Mouse (Mus musculus) cerebellum, postnatal 10 days (tissue): ENCODE results near the gene Cecr2.
"Not testable (repeated sequence)": the region's sequence is repeated elsewhere in the genome, so short reads cannot be mapped to it uniquely, and the experiment has no call there.

ENCODE experiments used
- DNase-seq, 2 experiments: peaks; one replicate each; pipeline ENCODE4 v3.0.0; 2021; ENCODE audit warnings: mixed read lengths in 2 of 2

Cecr2 gene

DNA sequence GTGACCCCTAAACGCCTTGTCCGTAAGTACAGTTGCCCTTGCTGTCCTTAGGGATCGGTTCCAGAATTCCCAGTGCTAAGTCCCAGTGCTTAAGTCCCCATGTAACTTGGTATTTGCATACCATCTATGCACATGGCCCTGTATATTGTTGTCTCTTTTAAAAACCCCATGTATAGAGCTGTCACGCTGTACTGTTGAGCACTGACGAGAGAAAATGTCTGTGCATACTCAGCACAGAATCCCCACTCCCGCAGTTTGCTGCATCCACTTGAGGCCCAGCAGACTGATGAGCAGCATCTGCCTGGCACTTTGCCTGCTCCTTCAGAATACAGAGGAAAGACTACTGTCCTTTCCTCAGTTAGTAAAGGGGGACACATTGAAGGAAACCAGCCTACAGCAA lies 107.6 kb downstream of the Cecr2 start:
- peak in 1 of 2 experiments; percentile 29 for DNase-seq

DNA sequence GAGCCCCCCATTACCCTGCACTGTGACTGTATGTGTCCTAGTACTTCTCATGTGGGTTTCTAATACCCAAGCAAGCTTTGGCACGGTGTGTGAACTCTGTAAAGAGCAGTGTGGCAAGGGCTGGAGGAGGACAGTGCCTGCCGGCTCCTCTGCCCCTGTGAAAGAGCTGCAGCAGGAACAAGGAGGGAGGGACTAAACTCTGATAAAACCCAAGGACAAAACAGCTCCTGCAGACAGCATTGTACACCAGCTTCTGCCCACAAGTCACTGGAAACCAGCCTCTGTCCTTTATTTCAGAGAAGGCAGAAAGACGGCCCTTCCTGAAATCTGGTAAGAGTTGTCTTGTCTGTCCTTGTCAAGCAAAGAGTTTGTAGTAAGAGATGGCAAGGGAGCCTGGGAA lies 110.1 kb downstream of the Cecr2 start:
- DNase-seq, result no peak

DNA sequence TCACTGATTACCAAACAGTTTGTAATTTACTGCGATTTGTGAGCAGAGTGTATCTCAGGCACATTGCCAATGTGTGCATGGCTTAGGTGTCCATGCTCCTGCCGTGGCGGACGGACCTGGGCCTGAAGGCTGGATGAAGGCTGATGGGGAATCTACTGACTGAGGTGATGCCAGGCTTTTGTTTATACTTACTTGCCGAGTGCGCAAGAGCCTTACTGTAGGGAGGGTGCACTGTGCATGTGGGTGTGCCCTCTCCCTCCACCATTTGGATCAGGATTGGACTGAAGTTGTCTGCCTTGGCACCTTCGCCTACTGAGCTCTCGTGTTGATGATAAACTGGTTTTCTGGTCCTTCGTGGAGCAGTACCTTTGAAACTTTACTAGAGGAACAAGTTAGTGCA lies 111.4 kb downstream of the Cecr2 start:
- DNase-seq, result no peak

DNA sequence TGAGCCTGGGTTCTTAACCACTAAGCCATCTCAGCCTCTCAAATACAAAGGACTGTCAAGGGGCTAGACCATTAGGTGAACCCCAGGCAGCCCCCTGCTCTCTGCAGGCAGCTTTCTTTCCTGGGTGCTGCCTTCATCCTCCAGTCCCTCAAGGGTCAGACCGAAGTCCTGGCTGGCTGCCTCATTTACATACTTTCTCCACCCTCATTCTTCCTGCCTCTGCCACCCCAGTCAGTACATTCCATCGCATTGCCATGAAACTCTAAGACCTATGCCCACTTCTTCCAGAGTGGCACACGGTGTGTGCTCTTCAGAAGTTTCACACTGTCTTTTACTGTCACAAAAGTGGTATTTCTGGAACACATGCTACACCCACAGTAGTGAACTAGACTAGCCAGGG lies 112.1 kb downstream of the Cecr2 start:
- DNase-seq, result no peak

DNA sequence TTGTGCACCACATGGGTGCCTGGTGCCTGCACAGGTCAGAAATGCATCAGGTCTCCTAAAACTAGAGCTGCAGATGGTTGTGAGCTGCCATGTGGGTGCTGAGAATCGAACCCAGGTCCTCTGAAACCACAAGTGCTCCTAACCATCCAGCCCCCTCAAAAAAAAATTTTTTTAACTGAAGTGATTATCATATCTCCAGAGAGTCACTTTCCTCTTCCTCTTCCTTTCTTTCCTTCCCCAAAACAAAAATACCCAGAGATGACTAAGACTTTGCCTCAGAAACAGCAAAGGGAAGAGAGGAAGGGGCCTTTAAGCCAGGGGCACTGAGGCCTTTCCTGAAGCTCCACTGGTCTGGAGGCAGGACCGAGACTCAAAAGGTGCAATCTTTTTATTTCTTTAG lies 116.8 kb downstream of the Cecr2 start:
- DNase-seq, result no peak

DNA sequence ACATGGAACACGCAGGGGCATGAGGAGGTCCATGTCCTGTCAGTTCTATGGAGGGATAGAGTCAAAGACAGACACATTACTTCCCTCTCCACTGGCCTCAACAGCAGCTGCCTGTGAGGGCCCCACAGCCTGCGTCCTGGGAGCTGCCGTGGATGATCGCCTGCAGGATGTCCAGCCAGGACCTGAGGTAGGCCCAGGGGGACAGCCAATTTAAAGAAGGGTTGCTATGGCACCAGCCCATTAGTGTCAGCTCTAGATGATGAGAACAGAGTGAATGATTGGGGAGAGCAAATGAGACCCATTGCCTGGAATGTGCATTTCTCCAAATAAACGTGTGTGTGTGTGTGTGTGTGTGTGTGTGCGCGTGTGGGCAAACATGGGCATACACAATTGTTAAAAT lies 118.2 kb downstream of the Cecr2 start:
- no peak for DNase-seq

DNA sequence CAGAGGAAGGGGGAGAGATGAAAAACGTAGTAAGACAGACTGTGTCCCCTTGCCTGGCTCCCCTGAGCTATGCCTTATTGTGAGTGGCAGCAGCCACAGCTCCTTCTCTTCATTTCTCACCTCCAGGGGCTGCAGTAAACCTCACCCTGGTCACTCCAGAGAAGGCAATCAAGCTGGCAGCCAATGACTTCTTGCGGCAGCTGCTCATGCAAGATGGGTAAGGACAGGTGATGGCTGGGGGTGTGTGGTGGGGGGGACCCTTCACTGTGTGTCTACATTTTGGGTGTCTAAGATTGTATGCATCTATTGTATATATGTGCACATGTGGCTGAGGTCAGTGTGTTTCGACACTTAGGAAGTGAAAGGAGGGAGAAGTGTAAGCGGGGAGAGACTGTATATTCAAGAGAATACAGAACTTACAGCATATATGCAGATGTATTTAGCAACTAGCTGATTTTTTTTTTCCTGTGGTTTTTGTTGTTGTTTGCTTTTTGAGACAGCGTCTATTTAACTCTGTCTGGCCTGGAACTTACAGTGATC lies 122.0 kb downstream of the Cecr2 start:
- no peak for DNase-seq

DNA sequence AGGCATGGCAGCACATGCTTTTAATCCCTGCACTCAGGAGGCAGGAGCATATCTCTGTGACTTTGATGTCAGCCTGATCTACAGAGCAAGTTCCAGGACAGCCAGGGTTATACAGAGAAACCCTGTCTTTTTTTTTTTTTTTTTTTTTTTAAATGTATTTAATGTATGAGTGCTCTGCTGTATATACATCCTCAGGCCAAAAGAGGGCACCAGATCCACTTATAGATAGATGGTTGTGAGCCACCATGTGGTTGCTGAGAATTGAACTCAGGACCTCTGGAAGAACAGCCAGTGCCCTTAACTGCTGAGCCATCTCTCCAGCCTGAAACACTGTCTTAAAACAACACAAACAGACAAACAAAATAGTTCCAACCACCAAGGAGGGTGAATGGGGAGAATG lies 122.7 kb downstream of the Cecr2 start:
- no peak for DNase-seq

DNA sequence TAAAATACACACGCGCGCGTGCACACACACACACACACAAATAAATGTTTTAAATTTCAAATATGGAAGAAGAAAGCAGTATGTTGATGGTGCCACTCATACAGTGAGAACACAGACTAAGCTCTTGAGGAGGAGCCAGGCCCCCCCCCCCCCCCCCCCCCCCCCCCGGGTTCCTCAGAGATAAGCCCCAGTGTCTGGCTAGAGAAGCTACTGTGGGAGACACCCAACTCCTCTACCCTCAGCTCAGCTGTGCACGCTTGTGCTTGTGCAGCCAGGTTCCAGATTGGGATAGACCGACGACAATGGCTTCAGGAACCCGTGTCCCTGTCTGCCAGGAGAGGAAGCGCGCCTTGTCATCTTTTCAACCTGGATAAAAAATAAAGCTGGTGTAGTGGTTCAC lies 124.0 kb downstream of the Cecr2 start:
- no peak for DNase-seq

DNA sequence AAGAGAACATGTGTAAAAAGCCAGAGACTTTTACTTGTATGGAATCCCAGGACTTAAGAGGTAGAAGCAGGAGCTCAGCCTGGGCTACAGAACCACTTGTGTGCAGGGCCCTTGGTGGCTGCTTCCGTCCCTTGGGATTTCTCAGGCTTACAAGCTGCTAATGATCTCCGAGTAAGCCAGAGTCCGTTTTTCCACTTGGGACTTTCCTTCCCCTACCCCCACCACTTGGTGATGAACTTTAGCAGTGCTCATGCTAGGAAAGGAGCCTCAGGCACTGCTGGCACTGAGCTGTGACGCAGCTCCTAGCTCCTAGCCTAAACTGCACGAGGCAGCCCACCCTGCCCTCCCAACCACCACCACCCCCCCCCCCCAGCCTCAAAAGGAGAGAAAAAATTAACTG lies 124.5 kb downstream of the Cecr2 start:
- DNase-seq, result no peak

DNA sequence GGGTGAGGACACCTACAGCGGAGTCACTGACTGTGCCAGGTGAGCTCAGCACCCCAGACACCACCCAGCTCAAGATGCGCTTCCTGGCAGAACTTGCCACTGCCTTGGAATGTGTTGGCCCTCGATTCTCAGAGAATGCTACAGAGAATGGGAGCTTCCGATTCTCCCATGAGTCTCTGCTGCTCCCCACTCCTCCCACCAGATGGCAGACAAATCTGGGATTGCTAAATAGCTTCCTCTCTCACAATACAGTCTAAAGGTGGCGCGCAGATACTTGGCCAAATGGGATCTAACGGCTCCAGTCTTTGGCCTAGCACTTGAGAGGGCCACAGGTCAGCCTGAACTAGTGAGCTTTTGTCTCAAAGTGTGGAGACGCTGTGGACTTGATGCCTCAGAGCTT lies 126.8 kb downstream of the Cecr2 start:
- DNase-seq, result no peak

DNA sequence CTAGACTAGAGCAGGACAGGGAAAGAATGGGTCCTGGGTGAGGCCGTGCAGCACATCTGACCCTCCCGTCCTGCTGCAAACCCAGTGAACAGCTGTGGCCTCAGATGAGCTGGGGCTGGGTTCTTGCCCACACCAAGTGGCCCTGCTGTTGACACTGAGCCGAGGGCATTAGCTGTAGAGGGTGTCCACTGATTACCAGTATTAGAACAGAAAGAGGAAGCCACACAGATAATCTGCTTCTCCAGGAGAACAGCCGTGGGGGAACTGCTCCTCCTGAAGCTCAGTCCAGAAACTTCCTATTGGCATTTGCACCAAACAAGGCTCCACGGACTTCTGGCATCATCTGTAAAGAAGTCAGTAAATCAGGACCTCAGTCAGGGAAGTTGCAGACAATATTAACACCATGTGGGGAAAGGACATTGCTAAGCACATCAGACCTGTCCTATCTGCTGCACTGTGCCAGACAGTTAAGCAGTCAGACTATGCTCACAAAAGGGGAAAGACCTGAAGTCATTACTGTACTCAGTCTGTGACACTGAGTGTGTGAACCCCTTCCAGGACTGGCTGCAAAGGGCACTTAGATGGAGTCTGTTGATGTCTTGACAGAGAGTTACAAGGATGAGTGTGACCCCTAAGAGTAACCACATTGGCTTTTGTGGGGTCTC lies 129.4 kb downstream of the Cecr2 start:
- DNase-seq, result no peak

DNA sequence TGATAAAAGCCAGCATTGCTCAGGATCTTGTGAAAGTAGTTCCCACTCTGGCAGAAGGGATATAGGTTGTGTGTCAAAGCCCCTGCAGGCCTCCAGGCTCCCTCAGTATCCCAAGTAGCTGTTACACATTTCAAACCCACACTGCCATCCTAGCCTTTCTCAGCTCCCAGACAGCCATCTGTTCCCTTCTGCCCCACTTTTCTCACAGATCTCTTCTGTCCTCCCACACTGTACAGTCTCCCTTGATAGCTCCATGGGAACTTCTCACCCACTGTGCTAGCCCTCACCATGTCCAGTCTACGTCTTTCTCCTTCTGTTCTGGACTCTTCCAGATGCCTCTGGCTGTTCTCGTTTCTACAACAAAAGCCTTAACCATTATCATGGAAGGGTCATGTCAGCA lies 129.9 kb downstream of the Cecr2 start:
- DNase-seq, result no peak

DNA sequence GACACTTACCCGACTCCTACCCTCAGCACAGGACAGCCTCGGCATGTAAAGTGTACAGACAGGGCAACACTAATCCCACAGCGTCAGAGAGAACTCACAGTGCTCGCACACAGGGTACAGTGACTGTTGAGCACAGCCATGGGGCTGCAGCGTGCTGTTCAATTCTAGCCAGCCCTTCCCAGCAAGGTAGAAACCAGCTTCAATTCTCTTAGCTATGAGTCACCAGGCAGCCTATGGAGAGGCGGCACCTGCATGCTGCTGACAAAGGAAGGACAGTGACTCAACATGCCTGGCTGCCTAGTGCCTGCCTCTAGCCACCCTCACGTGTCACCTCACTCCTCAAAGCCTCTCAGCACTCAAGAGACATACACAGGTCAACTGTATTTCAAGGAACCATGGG lies 131.8 kb downstream of the Cecr2 start:
- no peak for DNase-seq

DNA sequence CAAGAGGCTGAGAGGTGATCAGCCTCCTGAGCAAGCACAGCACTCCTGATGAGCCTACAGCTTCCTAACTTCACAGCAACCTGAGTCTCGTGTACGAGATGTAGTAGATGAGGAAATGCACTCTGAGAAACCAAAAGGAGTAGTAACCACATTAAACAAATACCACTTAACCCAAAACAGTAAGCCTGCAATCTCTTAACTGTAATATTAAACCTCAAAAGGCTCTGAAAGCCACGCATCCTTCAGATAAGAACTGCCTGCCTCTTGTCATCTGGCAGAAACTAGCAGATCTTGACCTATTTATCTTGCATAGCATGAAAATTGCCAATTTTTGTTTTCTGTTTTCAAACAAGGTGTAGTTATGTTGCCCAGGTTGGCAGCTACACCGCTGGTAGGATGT lies 132.7 kb downstream of the Cecr2 start:
- DNase-seq, result no peak

DNA sequence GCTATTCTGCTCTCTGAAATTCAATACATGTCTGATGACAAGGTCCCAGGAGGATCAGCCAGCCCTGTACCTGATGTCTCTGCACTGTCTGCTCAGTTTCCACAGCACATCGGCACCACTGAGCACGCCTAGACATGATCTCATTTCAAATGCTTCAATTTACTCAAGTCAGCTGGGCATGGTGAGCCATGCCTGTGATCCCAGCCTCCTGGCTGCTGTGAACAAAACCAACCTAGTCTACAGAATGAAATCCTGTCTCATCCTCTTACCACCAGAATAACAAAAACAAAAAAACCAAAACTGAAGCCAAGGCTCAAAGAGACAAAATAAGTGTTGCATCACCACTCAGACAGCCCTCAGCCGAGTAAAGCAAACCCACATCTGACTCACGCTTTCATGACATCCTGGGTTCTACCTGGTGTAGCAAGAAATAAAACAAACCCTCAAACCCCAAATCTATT lies 133.4 kb downstream of the Cecr2 start:
- no peak for DNase-seq

DNA sequence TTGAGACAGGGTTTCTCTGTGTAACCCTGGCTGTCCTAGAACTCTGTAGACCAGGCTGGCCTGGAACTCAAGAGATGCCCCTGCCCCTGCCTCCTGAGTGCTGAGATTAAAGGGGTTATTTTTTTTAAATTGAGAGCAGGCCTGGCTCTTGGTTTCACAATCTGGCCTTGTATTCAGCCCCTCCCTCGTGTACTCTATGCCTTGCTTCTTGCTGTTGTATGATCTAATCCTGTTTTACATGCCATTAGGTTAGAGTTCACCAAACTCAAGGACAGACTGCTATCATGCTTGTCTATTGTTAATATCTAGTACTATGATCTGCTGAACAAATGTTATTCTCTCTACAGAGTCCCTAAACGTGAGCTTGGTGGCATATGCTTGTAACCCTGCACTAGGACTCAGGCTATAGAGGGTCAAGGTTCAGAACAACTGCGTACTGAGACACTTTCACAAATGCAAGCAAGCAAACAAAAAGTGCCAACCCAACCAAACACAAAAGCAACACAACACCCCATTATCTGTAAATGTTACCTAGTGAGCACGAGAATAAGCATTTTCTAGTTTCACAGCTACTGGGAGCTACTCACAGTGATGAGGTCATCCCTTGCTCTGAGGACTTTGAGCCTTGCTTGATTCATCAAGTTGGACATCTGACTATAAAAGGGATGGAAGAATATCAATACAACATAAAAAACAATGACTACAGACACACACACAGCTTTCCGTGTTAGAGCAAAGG lies 141.0 kb downstream of the Cecr2 start:
- DNase-seq, result no peak

DNA sequence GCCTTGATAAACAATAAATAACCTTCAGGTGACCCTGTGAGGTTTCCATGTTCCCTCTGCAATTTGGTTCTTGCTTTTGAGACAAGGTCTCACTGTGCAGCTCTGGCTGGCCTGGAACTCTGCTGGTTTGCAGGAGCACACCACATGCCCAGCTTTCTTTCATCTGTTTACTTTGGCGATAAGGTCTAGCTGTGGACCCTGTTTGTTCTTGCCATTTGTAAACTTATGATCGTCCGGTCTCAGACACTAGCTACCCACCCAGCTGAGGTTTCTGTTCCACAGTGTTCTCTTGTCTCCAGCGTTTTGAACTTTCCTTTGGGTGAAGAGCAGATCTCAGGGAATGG lies 141.5 kb downstream of the Cecr2 start:
- DNase-seq, result no peak

DNA sequence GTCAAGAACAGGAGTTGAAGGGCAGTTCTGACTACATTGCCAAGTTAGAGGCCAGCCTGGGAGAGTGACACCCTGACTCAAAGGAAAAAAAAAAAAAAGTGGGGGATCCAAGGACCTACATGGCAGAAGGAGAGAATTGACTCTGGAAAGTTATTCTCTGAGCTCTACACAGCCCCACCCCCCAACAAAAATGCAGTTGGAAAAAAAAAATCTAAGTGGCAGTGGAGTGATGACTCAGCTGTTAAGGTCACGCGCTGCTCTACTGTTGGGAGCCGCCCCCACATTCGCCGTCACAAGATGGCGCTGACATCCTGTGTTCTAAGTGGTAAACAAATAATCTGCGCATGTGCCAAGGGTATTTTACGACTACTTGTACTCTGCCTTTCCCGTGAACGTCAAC lies 145.8 kb downstream of the Cecr2 start:
- DNase-seq, result not testable (repeated sequence)

DNA sequence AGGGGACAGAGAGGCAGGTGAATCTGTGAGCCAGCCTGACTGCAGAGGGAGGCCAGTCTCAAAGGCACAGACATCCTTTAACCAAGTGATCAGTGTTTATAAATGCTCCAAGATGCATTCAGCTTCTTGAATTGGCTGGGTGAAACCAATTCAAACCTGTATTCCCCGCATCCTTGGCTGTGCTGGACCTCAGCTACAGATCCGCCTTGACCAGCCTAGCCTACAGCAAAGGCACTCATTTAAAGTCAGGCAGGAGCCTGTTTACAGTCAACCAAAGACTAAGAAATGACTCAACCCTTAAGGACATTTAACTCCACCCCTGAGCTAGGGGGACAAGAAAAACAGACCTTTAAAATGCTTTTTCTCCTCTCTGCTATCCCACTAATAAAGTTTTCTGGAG lies 153.1 kb downstream of the Cecr2 start:
- no peak for DNase-seq

DNA sequence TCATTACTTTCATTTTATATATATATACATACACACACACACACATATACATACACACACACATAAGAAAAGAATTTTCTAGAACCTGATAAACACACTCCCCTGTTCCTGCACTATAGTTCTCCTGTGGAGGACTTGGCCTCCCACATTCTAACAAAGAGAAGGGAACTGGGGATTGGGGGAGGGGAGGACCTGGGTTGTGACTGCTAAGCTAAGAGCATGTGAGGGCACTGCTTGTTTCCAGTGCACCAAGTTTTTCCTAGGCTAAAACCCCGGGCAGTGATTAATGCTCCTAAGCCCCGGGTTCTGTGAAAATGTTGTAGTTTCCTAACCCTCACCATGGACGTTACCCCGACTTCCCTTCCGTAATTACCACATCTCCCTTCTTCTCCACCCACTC lies 154.0 kb downstream of the Cecr2 start:
- DNase-seq, result peak; percentile 13 to 16
